Mouse (Mus musculus) intestine, postnatal 0 days (tissue): Measurements from ENCODE around the gene Rpap1. TPM values are rescaled to one million over a fixed set of nuclear protein-coding genes. Genes with fewer than 3 reads are reported as not detected.

Source experiments
- ATAC-seq: fragments of 200-750 bp; cut with Nextera tagmentation; 2 replicates; pipeline ENCODE4 v1.8.0; 2017; ENCODE audit warnings: mild to moderate bottlenecking, moderate TSS enrichment, moderate library complexity
- H3K27ac ChIP-seq: fragments of 300-500 bp; sonication (generic); 2 replicates; pipeline ENCODE4 v1.5.1; 2014; ENCODE audit warnings: mild to moderate bottlenecking, low read depth, low read length, moderate library complexity
- H3K27me3 ChIP-seq: fragments of 300-500 bp; sonication (generic); replicated peaks from 2 replicates; pipeline ENCODE4 v1.6.1; 2014; ENCODE audit warnings: low read length, mixed read lengths; ENCODE audit not compliant: control insufficient read depth, insufficient read depth
- H3K36me3 ChIP-seq: fragments of 300-500 bp; sonication (generic); 2 replicates; pipeline ENCODE4 v1.6.1; 2014; ENCODE audit warnings: mild to moderate bottlenecking, moderate library complexity; ENCODE audit not compliant: control insufficient read depth, insufficient read depth
- H3K4me1 ChIP-seq: fragments of 300-500 bp; sonication (generic); replicated peaks from 2 replicates; pipeline ENCODE4 v1.6.1; 2014; ENCODE audit warnings: antibody characterized with exemption, low read length, mixed read lengths; ENCODE audit not compliant: control insufficient read depth, insufficient read depth
- H3K4me2 ChIP-seq: fragments of 300-500 bp; sonication (generic); replicated peaks from 2 replicates; pipeline ENCODE4 v1.6.1; 2014; ENCODE audit warnings: low read depth, mild to moderate bottlenecking, moderate library complexity
- H3K4me3 ChIP-seq: fragments of 300-500 bp; sonication (generic); 2 replicates; pipeline ENCODE4 v1.5.1; 2014; ENCODE audit warnings: low read depth, low read length
- H3K9ac ChIP-seq: fragments of 300-500 bp; sonication (generic); 2 replicates; pipeline ENCODE4 v1.6.1; 2014; ENCODE audit warnings: mild to moderate bottlenecking, low read depth, low read length
- H3K9me3 ChIP-seq: fragments of 300-500 bp; sonication (generic); 2 replicates; pipeline ENCODE4 v1.6.1; 2016; ENCODE audit warnings: mixed run types; ENCODE audit not compliant: control insufficient read depth
- CTCF ChIP-seq: sonication (generic); IDR thresholded peaks from 2 replicates; pipeline ENCODE4 v1.5.1; 2016; ENCODE audit warnings: low read depth, mild to moderate bottlenecking, control low read depth, antibody characterized with exemption, moderate library complexity
- WGBS: fragments of 180-500 bp; shearing (Covaris S2); extraction: QIAGEN DNeasy Blood & Tissue Kit; methylation state at CpG from one replicate; pipeline ENCODE4 v1.1.7; 2014; 5-methylcytosine and 5-hydroxymethylcytosine counted together
- polyA plus RNA-seq: library from polyadenylated mRNA; unstranded; fragments of >200 nt; fragmentation: Nextera tagmentation; extraction: Ambion mirVana; gene quantifications from 2 replicates; pipeline ENCODE4 v1.2.1, GENCODE M21; 2015

Rpap1 gene
- polyA plus RNA-seq, 1 experiment from 2014 or later, result 8.2 TPM

DNA sequence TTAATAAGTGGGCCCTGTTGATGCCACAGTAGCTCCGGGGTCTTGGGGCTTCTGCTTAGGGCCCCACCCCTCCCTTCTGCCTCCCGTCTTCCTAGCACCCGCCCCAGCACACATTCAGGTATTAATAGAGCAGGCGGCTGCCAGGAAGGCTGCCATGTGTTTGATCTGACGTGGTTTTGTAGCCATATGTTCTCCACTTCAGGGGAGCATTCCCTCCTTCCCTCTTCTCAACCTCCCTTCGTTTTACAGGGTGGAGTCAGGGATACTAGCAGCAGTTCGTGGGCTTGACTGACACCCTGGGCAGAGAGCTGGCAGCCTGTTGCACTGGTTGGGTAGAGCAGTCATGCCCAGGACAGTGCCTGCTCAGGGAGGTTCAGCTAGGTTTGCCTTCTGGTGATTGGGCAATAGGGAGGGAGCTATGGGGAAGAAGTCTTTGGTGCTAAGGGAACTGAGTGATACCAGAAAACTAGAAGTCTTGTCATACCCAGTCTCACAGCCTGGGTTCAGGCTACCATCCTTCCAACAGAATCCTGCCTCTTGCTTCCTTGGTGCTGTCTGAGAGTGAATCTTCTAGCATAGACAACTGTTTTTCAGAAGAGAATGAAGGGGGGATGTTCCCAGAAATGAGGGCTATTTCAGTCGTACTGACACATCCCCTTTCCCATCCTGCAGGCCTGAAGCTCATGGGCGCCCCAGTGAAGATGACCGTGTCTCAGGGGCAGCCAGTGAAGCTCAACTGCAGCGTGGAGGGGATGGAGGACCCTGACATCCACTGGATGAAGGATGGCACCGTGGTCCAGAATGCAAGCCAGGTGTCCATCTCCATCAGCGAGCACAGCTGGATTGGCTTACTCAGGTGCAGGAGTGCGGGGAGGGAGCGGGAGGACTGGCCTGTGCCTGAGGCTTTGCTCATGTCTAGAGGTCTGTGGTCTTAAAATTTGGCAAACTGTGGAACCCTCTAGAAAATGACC is 13.8 kb upstream of the Rpap1 start:
- no peak overlapping the region; the same call in 1 of the 2 replicates for H3K4me3 ChIP-seq
- no peaks in the 10 kb centered on the region for H3K9me3 ChIP-seq
- 0 out of 2 replicates have a peak, but pooled peaks cover 5% of the 10 kb centered on the region for H3K36me3 ChIP-seq
- no peaks in the 10 kb centered on the region; the same call in 1 of the 2 replicates for H3K27me3 ChIP-seq
- ATAC-seq, result no peak
- TF ChIP-seq CTCF, result no peak
- H3K27ac ChIP-seq, result no peak overlapping the region
- WGBS, result 66% methylated on average over 15 of the region's 15 CpGs
- H3K4me2 ChIP-seq, result peak overlapping the region; percentile 100
- H3K9ac ChIP-seq, result no peak overlapping the region
- no peaks in the 10 kb centered on the region for H3K4me1 ChIP-seq

- TF ChIP-seq CTCF, result no peak
- Histone ChIP-seq H3K27ac (no peak overlapping the region), H3K9me3 (no peaks in the 10 kb centered on the region), H3K36me3 (0 out of 2 replicates have a peak, but pooled peaks cover 5% of the 10 kb centered on the region), H3K4me1 (no peaks in the 10 kb centered on the region), H3K4me2 (peak overlapping the region; percentile 100), H3K4me3 (peak overlapping the region; percentile 73), H3K9ac (peak overlapping the region; percentile 66), H3K27me3 (no peaks in the 10 kb centered on the region; the same call in 1 of the 2 replicates)
- 1% methylated on average over 27 of the region's 27 CpGs for WGBS
- peak; percentile 46 for ATAC-seq
These were observed 12.7 kb upstream of the Rpap1 start for GRCm38 (mm10) chr2:119799961-119800550.

GRCm38 (mm10) chr2:119799181-119799960 is 12.0 kb upstream of the Rpap1 start:
- Histone ChIP-seq H3K27me3 (no peaks in the 10 kb centered on the region; the same call in 1 of the 2 replicates), H3K9me3 (no peaks in the 10 kb centered on the region), H3K4me3 (peak overlapping the region; percentile 73), H3K4me2 (peak overlapping the region; percentile 100), H3K4me1 (no peaks in the 10 kb centered on the region), H3K36me3 (0 out of 2 replicates have a peak, but pooled peaks cover 5% of the 10 kb centered on the region), H3K9ac (peak overlapping the region; percentile 66), H3K27ac (no peak overlapping the region)
- peak; percentile 68 for ATAC-seq
- WGBS, result 0% methylated on average over 55 of the region's 89 CpGs
- no peak for TF ChIP-seq CTCF

GRCm38 (mm10) chr2:119798246-119798927 is 11.1 kb upstream of the Rpap1 start:
- TF ChIP-seq CTCF, result peak; percentile 78
- H3K27ac ChIP-seq, result no peak overlapping the region
- no peaks in the 10 kb centered on the region for H3K4me1 ChIP-seq
- 0 out of 2 replicates have a peak, but pooled peaks cover 5% of the 10 kb centered on the region for H3K36me3 ChIP-seq
- H3K4me2 ChIP-seq, result peak overlapping the region; percentile 100
- no peak overlapping the region for H3K4me3 ChIP-seq
- no peaks in the 10 kb centered on the region for H3K9me3 ChIP-seq
- H3K27me3 ChIP-seq, result no peaks in the 10 kb centered on the region; the same call in 1 of the 2 replicates
- 16% methylated on average over 13 of the region's 13 CpGs for WGBS
- ATAC-seq, result no peak
- no peak overlapping the region for H3K9ac ChIP-seq

GRCm38 (mm10) chr2:119797279-119797783 is 10.0 kb upstream of the Rpap1 start, which contains the start of gene Tyro3:
Gene Tyro3 (plus strand): TSS chr2:119797733.
- no peak for TF ChIP-seq CTCF
- no peaks in the 10 kb centered on the region for H3K4me1 ChIP-seq
- H3K9ac ChIP-seq, result no peak within 1 kb of the TSS
- no peaks in the 10 kb centered on the region for H3K9me3 ChIP-seq
- no peak within 1 kb of the TSS for H3K4me3 ChIP-seq
- no peak for ATAC-seq
- 84% methylated on average over 5 of the region's 5 CpGs for WGBS
- H3K27me3 ChIP-seq, result no peaks in the 10 kb centered on the region; the same call in 1 of the 2 replicates
- no peaks in the 10 kb centered on the region for H3K36me3 ChIP-seq
- no peak within 1 kb of the TSS for H3K27ac ChIP-seq
- H3K4me2 ChIP-seq, result 0 out of 2 replicates have a peak within 1 kb of the TSS, but pooled peaks have one; percentile 3
